Mouse (Mus musculus): ENCODE measurements around the gene Nkd2. TPM values are rescaled to one million over a fixed set of nuclear protein-coding genes. Genes with fewer than 3 reads are reported as not detected.
A peak's percentile ranks its signal among the peaks of the same experiment; 100 is the strongest.

The Nkd2 gene
- 44.1 and 46.7 TPM in 2 replicates for polyA plus RNA-seq (2015; fragmentation: Nextera tagmentation; extraction: Ambion mirVana)

GRCm38 (mm10) chr13:73847465-73847836 is at the start of gene Nkd2:
Nkd2 (minus strand) TSS chr13:73847631.
- H3K27ac ChIP-seq: no peak within 1 kb of the TSS

GRCm38 (mm10) chr13:73892493-73893178 is 45.2 kb upstream of the Nkd2 start:
- H3K36me3 ChIP-seq: no peaks in the 10 kb centered on the region
- peak; percentile 73 for ATAC-seq (ENCODE audit: insufficient number of reproducible peaks, low FRiP score, low TSS enrichment, low read depth)
- 29% methylated on average over 6 of the region's 6 CpGs for WGBS
- peaks cover 14% of the 10 kb centered on the region for H3K4me1 ChIP-seq
- no peaks in the 10 kb centered on the region for H3K9me3 ChIP-seq
- peak overlapping the region; percentile 67 for H3K27ac ChIP-seq
- H3K9ac ChIP-seq: no peak overlapping the region
- no peaks in the 10 kb centered on the region for H3K27me3 ChIP-seq
- no peak overlapping the region for H3K4me3 ChIP-seq
- no peak overlapping the region for H3K4me2 ChIP-seq

More at GRCm38 (mm10) chr13:73847465-73847836, at the start of gene Nkd2:
- whole genome bisulfite sequencing: under 1% methylated on average over 38 of the region's 38 CpGs
- Histone ChIP-seq H3K4me2 (peak within 1 kb of the TSS; percentile 91), H3K4me1 (peaks cover 15% of the 10 kb centered on the region), H3K27me3 (peaks cover 16% of the 10 kb centered on the region), H3K9ac (peak within 1 kb of the TSS; percentile 67), H3K9me3 (no peaks in the 10 kb centered on the region), H3K36me3 (no peaks in the 10 kb centered on the region), H3K4me3 (peak within 1 kb of the TSS; percentile 66)
- ATAC-seq (ENCODE audit: insufficient number of reproducible peaks, low FRiP score, low TSS enrichment, low read depth): peak; percentile 69; the same call in 1 of the 2 replicates

- Histone ChIP-seq H3K4me1 (peaks cover 32% of the 10 kb centered on the region), H3K9ac (no peak overlapping the region), H3K9me3 (no peaks in the 10 kb centered on the region), H3K36me3 (no peaks in the 10 kb centered on the region), H3K27me3 (no peaks in the 10 kb centered on the region), H3K4me3 (no peak overlapping the region), H3K27ac (peak overlapping the region; percentile 8; the same call in 1 of the 2 replicates), H3K4me2 (no peak overlapping the region)
- ATAC-seq (ENCODE audit: insufficient number of reproducible peaks, low FRiP score, low TSS enrichment, low read depth): no peak; the same call in 1 of the 2 replicates
- 21% methylated on average over 4 of the region's 4 CpGs for WGBS
Measured at GRCm38 (mm10) chr13:73887415-73887874, 40.0 kb upstream of the Nkd2 start.

GRCm38 (mm10) chr13:73886601-73887000 is 39.2 kb upstream of the Nkd2 start:
- Histone ChIP-seq H3K9ac (no peak overlapping the region), H3K4me1 (peaks cover 27% of the 10 kb centered on the region), H3K27ac (peak overlapping the region; percentile 57), H3K36me3 (no peaks in the 10 kb centered on the region), H3K4me2 (no peak overlapping the region), H3K4me3 (no peak overlapping the region), H3K27me3 (no peaks in the 10 kb centered on the region), H3K9me3 (no peaks in the 10 kb centered on the region)
- ATAC-seq (ENCODE audit: insufficient number of reproducible peaks, low FRiP score, low TSS enrichment, low read depth): no peak
- WGBS: 26% methylated on average over 5 of the region's 5 CpGs

- ATAC-seq (ENCODE audit: insufficient number of reproducible peaks, low FRiP score, low TSS enrichment, low read depth): no peak
- Histone ChIP-seq H3K27ac (peak overlapping the region; percentile 57; the same call in 1 of the 2 replicates), H3K36me3 (no peaks in the 10 kb centered on the region), H3K27me3 (no peaks in the 10 kb centered on the region), H3K9ac (no peak overlapping the region), H3K4me1 (peaks cover 27% of the 10 kb centered on the region), H3K4me2 (no peak overlapping the region), H3K9me3 (no peaks in the 10 kb centered on the region), H3K4me3 (no peak overlapping the region)
- WGBS: 45% methylated on average over 4 of the region's 4 CpGs
Measured at GRCm38 (mm10) chr13:73886066-73886465, 38.6 kb upstream of the Nkd2 start.

GRCm38 (mm10) chr13:73885656-73886055 is 38.2 kb upstream of the Nkd2 start:
- Histone ChIP-seq H3K27me3 (no peaks in the 10 kb centered on the region), H3K9ac (no peak overlapping the region), H3K4me2 (no peak overlapping the region), H3K27ac (no peak overlapping the region), H3K36me3 (no peaks in the 10 kb centered on the region), H3K4me3 (no peak overlapping the region), H3K9me3 (no peaks in the 10 kb centered on the region), H3K4me1 (peaks cover 30% of the 10 kb centered on the region)
- no peak for ATAC-seq (ENCODE audit: insufficient number of reproducible peaks, low FRiP score, low TSS enrichment, low read depth)
- WGBS: 64% methylated on average over 4 of the region's 4 CpGs

GRCm38 (mm10) chr13:73881347-73881746 is 33.9 kb upstream of the Nkd2 start:
- no peak overlapping the region for H3K4me2 ChIP-seq
- no peaks in the 10 kb centered on the region for H3K36me3 ChIP-seq
- H3K4me3 ChIP-seq: no peak overlapping the region
- no peak for ATAC-seq (ENCODE audit: insufficient number of reproducible peaks, low FRiP score, low TSS enrichment, low read depth)
- no peak overlapping the region for H3K9ac ChIP-seq
- H3K9me3 ChIP-seq: no peaks in the 10 kb centered on the region
- no peak overlapping the region for H3K27ac ChIP-seq
- peaks cover 16% of the 10 kb centered on the region for H3K4me1 ChIP-seq
- 47% methylated on average over 8 of the region's 8 CpGs for WGBS
- no peaks in the 10 kb centered on the region for H3K27me3 ChIP-seq

GRCm38 (mm10) chr13:73879824-73880223 is 32.4 kb upstream of the Nkd2 start:
- Histone ChIP-seq H3K27ac (no peak overlapping the region), H3K36me3 (no peaks in the 10 kb centered on the region), H3K4me3 (no peak overlapping the region), H3K9ac (no peak overlapping the region), H3K27me3 (no peaks in the 10 kb centered on the region), H3K4me1 (peaks cover 3% of the 10 kb centered on the region), H3K4me2 (no peak overlapping the region), H3K9me3 (no peaks in the 10 kb centered on the region)
- 0 out of 2 replicates have a peak, but pooled peaks have one; percentile 30 for ATAC-seq (ENCODE audit: insufficient number of reproducible peaks, low FRiP score, low TSS enrichment, low read depth)
- WGBS: 86% methylated on average over 5 of the region's 5 CpGs

- 69% methylated on average over 2 of the region's 2 CpGs for WGBS
- Histone ChIP-seq H3K9me3 (no peaks in the 10 kb centered on the region), H3K4me1 (no peaks in the 10 kb centered on the region), H3K4me2 (no peak overlapping the region), H3K9ac (no peak overlapping the region), H3K27me3 (no peaks in the 10 kb centered on the region), H3K4me3 (no peak overlapping the region), H3K27ac (no peak overlapping the region), H3K36me3 (no peaks in the 10 kb centered on the region)
- ATAC-seq (ENCODE audit: insufficient number of reproducible peaks, low FRiP score, low TSS enrichment, low read depth): no peak
Measured at GRCm38 (mm10) chr13:73872159-73872558, 24.7 kb upstream of the Nkd2 start.

GRCm38 (mm10) chr13:73846589-73847464 is 604 bp downstream of the Nkd2 start:
- Histone ChIP-seq H3K4me2 (peak overlapping the region; percentile 91), H3K4me3 (peak overlapping the region; percentile 66), H3K4me1 (peaks cover 15% of the 10 kb centered on the region), H3K36me3 (no peaks in the 10 kb centered on the region), H3K27me3 (peaks cover 16% of the 10 kb centered on the region), H3K27ac (no peak overlapping the region), H3K9ac (peak overlapping the region; percentile 67), H3K9me3 (no peaks in the 10 kb centered on the region)
- under 1% methylated on average over 58 of the region's 65 CpGs for WGBS
- ATAC-seq (ENCODE audit: insufficient number of reproducible peaks, low FRiP score, low TSS enrichment, low read depth): 0 out of 2 replicates have a peak, but pooled peaks have one; percentile 15

- Histone ChIP-seq H3K4me2 (no peak overlapping the region), H3K27ac (no peak overlapping the region)
Measured at GRCm38 (mm10) chr13:73842696-73843095, 4.7 kb downstream of the Nkd2 start.

GRCm38 (mm10) chr13:73839740-73840139 is 7.7 kb downstream of the Nkd2 start:
- no peak overlapping the region for H3K4me3 ChIP-seq
- H3K9me3 ChIP-seq: no peaks in the 10 kb centered on the region
- H3K27ac ChIP-seq: no peak overlapping the region
- H3K4me2 ChIP-seq: no peak overlapping the region
- no peaks in the 10 kb centered on the region; the same call in 1 of the 2 replicates for H3K27me3 ChIP-seq
- peaks cover 33% of the 10 kb centered on the region for H3K4me1 ChIP-seq
- H3K9ac ChIP-seq: no peak overlapping the region
- no peaks in the 10 kb centered on the region for H3K36me3 ChIP-seq
- WGBS: 76% methylated on average over 4 of the region's 4 CpGs
- no peak for ATAC-seq (ENCODE audit: insufficient number of reproducible peaks, low FRiP score, low TSS enrichment, low read depth)

More at GRCm38 (mm10) chr13:73842696-73843095, 4.7 kb downstream of the Nkd2 start:
- no peak overlapping the region for H3K9ac ChIP-seq
- H3K36me3 ChIP-seq: no peaks in the 10 kb centered on the region
- peaks cover 18% of the 10 kb centered on the region for H3K4me1 ChIP-seq
- no peaks in the 10 kb centered on the region for H3K9me3 ChIP-seq
- H3K27me3 ChIP-seq: peaks cover 16% of the 10 kb centered on the region
- no peak for ATAC-seq (ENCODE audit: insufficient number of reproducible peaks, low FRiP score, low TSS enrichment, low read depth)
- no peak overlapping the region for H3K4me3 ChIP-seq
